Mouse (Mus musculus) spleen, embryonic (tissue): ENCODE measurements around the gene Nup214.

Experiments used
- CTCF ChIA-PET: fragments of 350-600 bp; sonication (Branson Sonifier 250); formaldehyde crosslinking; loops from one replicate; lab custom pipeline; 2022; lab: Charles Lee

Nup214 gene

GRCm38 (mm10) chr2:31974141-31974808, at the start of gene Nup214:
Gene Nup214 (plus strand): TSS chr2:31974436.
- CTCF ChIA-PET, result interaction anchor here (0.5 to 0.6 kb wide), 2 partner anchors 222 to 1285 kb away, joined by 5 to 6 read pairs; no protein-coding TSS in a partner anchor

DNA sequence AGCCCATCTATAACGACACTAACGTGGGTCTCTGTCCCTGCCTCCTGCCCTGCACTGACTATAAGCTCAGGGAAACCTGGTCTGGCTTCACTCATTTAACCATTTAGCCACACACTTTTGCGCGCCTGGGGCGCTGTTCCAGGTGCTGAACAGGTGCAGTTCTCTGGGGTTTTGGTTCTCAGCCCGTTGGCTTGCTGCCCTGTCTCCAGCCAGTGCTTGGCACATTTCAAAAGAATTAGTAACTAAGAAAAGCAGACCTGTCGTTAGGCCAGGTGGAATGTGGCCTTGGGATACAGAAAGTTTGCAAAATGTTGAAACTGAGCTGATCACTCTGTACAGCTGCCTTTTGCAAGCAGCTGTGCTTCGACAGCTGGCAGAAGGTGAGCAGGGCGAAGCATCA, 49.4 kb upstream of the Nup214 start:
- CTCF ChIA-PET, result no interaction called here

- CTCF ChIA-PET, result no interaction called here
These were observed 48.3 kb upstream of the Nup214 start for GRCm38 (mm10) chr2:31925936-31926335.

DNA sequence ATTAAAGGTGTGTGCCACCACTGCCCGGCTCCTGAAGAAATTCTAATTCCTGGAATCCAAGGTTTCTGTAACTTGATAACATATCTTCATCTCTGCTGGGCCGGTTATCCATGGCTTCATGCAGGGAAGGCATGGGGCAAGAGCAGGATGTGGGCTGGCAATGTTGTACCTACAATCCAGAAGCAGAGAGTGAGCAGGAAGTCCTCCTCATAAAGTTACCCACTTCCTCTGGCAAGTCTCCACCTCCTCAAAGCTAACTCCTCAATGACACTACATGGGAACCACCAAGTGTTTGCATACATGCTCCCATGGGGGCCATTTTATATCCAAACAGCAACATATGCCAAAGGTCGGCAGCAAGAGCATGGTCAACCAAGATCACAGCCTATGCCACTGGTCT, 44.6 kb upstream of the Nup214 start:
- CTCF ChIA-PET, result interaction anchor here (0.6 kb wide), 1 partner anchor 548 kb away, joined by 3 read pairs; no protein-coding TSS in a partner anchor

DNA sequence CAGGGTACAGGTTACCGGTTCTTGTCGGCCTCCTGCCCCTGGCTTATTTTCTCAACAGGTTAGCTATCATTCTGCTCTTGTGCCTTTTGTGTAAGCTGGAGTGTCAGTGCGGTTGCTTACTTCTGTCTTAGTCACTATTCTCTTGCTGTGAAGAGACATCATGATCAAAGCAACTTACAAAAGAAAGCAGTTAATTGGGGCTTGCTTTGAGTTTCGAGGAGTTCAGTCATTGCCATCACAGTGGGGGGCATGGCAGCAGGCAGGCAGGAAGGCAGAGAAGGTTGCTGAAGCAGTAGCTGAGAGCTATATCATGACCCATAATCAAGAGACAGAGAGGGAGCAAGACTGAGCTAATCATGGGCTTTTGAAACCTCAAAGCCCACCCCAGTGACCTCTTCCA, 39.7 kb upstream of the Nup214 start:
- CTCF ChIA-PET, result no interaction called here

GRCm38 (mm10) chr2:31935054-31935453, 39.2 kb upstream of the Nup214 start:
- CTCF ChIA-PET, result no interaction called here

- CTCF ChIA-PET, result no interaction called here
These were observed 35.9 kb upstream of the Nup214 start for GRCm38 (mm10) chr2:31938298-31938697.

DNA sequence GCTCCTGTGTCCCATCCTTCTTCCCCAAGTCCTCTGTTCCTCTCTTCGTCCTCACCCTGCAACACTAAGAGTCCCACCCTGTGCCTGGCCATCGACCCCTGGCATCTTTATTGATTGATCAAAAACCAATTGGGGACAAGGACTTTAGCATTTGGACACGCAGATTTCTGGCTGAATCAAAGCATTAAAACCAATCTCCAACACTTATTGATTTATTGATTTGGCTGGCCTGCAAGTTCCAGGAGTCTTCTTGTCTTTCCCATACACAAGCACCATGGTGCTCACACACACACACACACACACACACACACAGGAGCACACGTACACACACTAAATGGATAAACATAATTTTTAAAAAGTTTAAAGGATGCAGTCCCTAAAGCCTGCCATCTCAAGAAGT, 31.2 kb upstream of the Nup214 start:
- CTCF ChIA-PET, result no interaction called here

- CTCF ChIA-PET, result no interaction called here
These were observed 28.7 kb upstream of the Nup214 start for GRCm38 (mm10) chr2:31945580-31945979.

DNA sequence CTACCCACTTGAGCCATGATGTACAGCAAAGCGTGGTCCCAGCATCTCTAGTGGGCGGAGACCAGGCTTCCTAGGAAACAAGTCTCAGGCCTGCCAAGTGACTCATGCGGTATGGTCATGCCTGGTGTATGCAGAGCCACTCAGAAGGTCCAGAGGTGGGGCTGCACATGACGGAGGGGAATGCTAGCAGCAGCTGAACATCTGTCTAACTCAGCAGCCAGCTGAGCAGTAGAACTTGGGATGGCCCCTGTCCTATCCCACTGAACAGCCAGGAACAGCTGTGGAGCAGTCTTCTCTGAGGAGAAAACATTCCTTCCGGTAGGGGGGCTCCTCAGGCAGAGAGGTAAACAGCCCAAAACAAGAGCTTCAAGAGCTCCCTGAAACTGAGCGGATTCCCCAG, 25.8 kb upstream of the Nup214 start:
- CTCF ChIA-PET, result no interaction called here

- CTCF ChIA-PET, result no interaction called here
These were observed 25.4 kb upstream of the Nup214 start for GRCm38 (mm10) chr2:31948801-31949200.

DNA sequence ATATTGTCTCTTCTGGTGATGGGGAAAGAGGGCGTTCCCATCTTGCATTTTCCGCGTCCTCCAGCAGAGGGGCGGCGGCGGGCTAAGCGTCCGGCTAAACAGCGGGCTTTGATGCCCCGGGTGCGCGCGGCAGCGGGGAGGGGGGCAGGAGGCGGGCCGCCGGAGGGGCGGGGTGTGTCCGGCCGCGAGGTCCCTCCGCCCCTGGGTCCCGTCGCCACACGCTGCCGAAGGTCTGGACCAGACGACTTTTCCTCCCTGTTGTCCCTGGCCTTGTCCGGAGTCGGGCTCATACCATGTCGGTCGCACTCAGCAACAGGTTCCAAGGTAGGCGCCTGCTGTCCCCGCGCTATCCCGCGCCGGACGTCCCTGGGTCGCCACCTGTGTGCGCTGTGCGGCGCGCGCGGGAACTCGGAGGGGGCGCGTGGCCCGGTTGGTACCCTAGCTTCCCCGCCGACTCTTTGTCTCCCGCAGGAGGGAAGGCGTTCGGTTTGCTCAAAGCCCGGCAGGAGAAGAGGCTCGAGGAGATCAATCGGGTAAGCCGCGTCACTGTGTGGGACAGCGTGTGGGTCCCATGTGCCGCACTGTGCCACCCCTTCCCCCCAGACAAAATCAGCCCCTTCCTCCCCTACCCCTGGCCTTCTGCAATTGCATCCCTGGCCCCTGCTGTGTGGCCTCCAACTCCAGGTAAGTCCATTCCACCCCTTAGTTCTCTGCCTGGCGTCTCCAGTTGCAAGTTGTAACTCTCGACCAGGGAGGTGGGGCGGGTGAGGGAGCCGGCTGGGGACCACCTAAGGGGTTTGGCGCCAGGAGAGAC, 24.0 kb upstream of the Nup214 start, which contains the start of gene Aif1l:
Aif1l (plus strand) TSS at position 82 of the 814 bp plus-strand sequence.
- CTCF ChIA-PET, result interaction anchor here (0.6 kb wide), 1 partner anchor 639 kb away, joined by 3 read pairs; no protein-coding TSS in a partner anchor

GRCm38 (mm10) chr2:31950966-31951365, 23.3 kb upstream of the Nup214 start:
- CTCF ChIA-PET, result no interaction called here

- CTCF ChIA-PET, result no interaction called here
These were observed 22.0 kb upstream of the Nup214 start for GRCm38 (mm10) chr2:31952236-31952635.

- CTCF ChIA-PET, result no interaction called here
These were observed 21.5 kb upstream of the Nup214 start for GRCm38 (mm10) chr2:31952725-31953124.

DNA sequence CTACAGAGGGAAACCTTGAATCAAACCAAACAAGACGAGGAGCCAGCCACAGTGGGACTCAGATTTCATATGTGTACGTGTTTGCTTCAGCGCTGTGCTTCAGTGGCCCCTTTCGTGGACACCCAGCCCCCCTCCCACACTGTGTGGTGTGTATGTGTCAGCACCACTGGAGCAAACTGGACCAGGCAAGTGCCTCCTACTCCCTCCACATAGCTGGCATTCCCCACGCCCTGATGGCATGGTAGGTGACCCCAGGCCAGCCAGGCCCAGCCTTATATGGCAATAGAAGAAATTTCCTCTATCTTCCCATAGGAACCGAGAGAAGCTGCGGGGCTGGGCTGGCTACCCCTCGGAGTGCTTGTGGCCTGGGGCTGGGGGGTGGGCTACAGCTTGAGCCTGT, 20.5 kb upstream of the Nup214 start:
- CTCF ChIA-PET, result no interaction called here

- CTCF ChIA-PET, result no interaction called here
These were observed 19.5 kb upstream of the Nup214 start for GRCm38 (mm10) chr2:31954779-31955181.

GRCm38 (mm10) chr2:31955686-31956085, 18.6 kb upstream of the Nup214 start:
- CTCF ChIA-PET, result interaction anchor here (0.6 kb wide), 1 partner anchor 23 kb away, joined by 10 read pairs; no protein-coding TSS in a partner anchor

- CTCF ChIA-PET, result no interaction called here
These were observed 17.0 kb upstream of the Nup214 start for GRCm38 (mm10) chr2:31957211-31957610.

- CTCF ChIA-PET, result no interaction called here
These were observed 13.2 kb upstream of the Nup214 start for GRCm38 (mm10) chr2:31960986-31961385.

DNA sequence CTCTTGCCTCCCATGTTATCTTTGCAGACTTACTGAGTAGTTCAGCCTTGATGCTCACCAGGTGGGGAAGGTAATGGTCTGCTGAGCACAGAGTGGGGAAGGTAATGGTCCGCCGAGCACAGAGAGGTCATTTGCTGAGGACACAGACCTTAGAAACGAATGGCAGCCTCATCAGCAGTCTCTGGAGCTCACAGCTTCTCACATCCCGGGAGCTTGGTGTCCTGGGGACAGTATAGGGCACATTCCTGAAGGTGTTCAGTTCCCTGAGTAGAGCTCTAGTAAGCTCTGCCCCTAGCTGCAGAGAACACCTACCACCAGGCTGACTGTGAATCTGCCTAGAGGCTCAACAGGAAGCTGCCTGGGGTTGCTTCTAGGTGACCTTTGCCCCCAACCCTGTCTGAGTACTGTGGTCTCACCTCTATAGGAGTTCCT, 12.4 kb upstream of the Nup214 start:
- CTCF ChIA-PET, result no interaction called here

DNA sequence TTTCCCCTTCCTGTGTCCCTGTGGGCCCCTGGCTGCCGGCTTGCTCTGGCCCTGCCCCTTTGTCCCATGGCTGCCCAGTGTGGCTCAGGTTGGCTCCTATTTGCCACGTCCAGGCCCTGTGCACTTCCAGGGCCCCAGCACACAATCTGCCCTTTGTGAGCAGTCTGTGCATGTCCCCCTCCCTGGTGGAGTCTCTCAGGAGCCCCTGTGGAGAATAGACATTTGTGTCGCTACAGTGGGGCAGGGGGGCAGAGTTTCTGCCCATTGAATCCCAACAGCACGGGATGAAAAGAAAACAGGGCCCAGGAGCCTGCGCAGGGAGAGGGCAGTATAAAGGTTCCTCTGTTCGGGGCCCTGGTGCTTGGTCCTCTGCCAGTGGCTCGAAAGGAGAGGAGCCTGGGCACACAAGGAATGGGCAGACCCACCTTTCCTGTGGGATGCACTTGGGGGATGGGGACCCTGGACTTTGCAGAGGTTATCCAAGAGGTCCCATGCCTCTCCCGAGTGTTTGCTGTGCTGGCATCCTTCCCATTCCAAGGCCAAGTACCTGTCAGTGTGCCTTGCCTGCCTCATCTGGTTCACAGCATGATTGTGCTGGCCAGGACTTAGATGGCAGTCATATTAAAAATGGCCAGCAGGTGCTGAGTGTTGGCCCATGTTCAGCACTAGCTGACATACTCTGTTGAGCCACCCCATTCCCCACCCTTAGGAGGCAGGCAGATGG, 11.6 kb upstream of the Nup214 start:
- CTCF ChIA-PET, result no interaction called here
